Mouse (Mus musculus): Measurements from ENCODE around the gene Rasgef1a. TPM values are rescaled to one million over a fixed set of nuclear protein-coding genes. Genes with fewer than 3 reads are reported as not detected.

Rasgef1a gene
- polyA plus RNA-seq, 1 experiment = 0.30 TPM

GRCm38 (mm10) chr6:118078751-118079150, 67.5 kb downstream of the Rasgef1a start:
- Histone ChIP-seq H3K4me1 (peaks cover 42% of the 10 kb centered on the region), H3K27me3 (replicated peaks) (peaks cover 86% of the 10 kb centered on the region)

DNA sequence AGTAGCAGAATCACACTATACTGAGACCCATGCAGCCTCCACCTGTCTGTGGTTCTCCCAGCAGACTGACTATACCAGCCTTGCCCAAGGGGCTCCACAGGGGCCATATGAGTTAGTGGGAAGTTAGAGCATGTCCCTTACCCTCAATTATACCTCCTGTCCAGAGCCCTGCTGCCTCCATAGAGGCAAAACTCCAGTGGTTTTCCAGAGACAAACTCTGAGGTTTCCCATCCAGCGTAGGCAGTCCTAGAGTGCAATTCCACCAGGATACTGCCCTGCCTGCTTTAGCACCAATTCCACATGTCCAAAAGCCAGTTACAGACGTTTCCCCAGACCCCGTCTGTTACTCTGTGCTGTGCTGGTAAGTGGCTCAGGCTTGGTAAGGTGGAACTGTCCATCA, 68.1 kb downstream of the Rasgef1a start:
- H3K36me3 ChIP-seq (replicated peaks; ENCODE audit: low read length) = no peaks in the 10 kb centered on the region
- no peak overlapping the region for H3K4me3 ChIP-seq (replicated peaks)
- H3K9me3 ChIP-seq = no peaks in the 10 kb centered on the region
- peaks cover 84% of the 10 kb centered on the region for H3K27me3 ChIP-seq (replicated peaks)
- no peak for TF ChIP-seq FLI1 (IDR thresholded peaks at IDR 0.05; ENCODE audit: low read length)
- TF ChIP-seq GATA1 (IDR thresholded peaks at IDR 0.05; ENCODE audit: borderline replicate concordance, low read length) = no peak
- peaks cover 39% of the 10 kb centered on the region for H3K4me1 ChIP-seq

More at GRCm38 (mm10) chr6:118078751-118079150, 67.5 kb downstream of the Rasgef1a start:
- H3K9me3 ChIP-seq = no peaks in the 10 kb centered on the region
- H3K36me3 ChIP-seq (replicated peaks; ENCODE audit: low read length) = no peaks in the 10 kb centered on the region
- TF ChIP-seq FLI1 (IDR thresholded peaks at IDR 0.05; ENCODE audit: low read length) (no peak), GATA1 (IDR thresholded peaks at IDR 0.05; ENCODE audit: borderline replicate concordance, low read length) (no peak)
- no peak overlapping the region for H3K4me3 ChIP-seq (replicated peaks)

GRCm38 (mm10) chr6:118079762-118080465, 68.7 kb downstream of the Rasgef1a start:
- peaks cover 39% of the 10 kb centered on the region for H3K4me1 ChIP-seq
- H3K9me3 ChIP-seq = no peaks in the 10 kb centered on the region
- no peak overlapping the region for H3K4me3 ChIP-seq (replicated peaks)
- no peaks in the 10 kb centered on the region for H3K36me3 ChIP-seq (replicated peaks; ENCODE audit: low read length)
- TF ChIP-seq GATA1 (IDR thresholded peaks at IDR 0.05; ENCODE audit: borderline replicate concordance, low read length) (no peak), FLI1 (IDR thresholded peaks at IDR 0.05; ENCODE audit: low read length) (no peak)
- peaks cover 84% of the 10 kb centered on the region for H3K27me3 ChIP-seq (replicated peaks)

GRCm38 (mm10) chr6:118080711-118081110, 69.5 kb downstream of the Rasgef1a start:
- TF ChIP-seq FLI1 (IDR thresholded peaks at IDR 0.05; ENCODE audit: low read length) = no peak
- no peak for TF ChIP-seq GATA1 (IDR thresholded peaks at IDR 0.05; ENCODE audit: borderline replicate concordance, low read length)
- Histone ChIP-seq H3K36me3 (replicated peaks; ENCODE audit: low read length) (no peaks in the 10 kb centered on the region), H3K27me3 (replicated peaks) (peaks cover 84% of the 10 kb centered on the region)

GRCm38 (mm10) chr6:118082384-118082783, 71.1 kb downstream of the Rasgef1a start:
- H3K36me3 ChIP-seq (replicated peaks; ENCODE audit: low read length) = no peaks in the 10 kb centered on the region
- TF ChIP-seq FLI1 (IDR thresholded peaks at IDR 0.05; ENCODE audit: low read length) = no peak
- no peak for TF ChIP-seq GATA1 (IDR thresholded peaks at IDR 0.05; ENCODE audit: borderline replicate concordance, low read length)
- no peaks in the 10 kb centered on the region for H3K9me3 ChIP-seq
- H3K4me3 ChIP-seq (replicated peaks) = no peak overlapping the region
- H3K4me1 ChIP-seq = peaks cover 23% of the 10 kb centered on the region
- H3K27me3 ChIP-seq (replicated peaks) = peaks cover 77% of the 10 kb centered on the region

More at GRCm38 (mm10) chr6:118080711-118081110, 69.5 kb downstream of the Rasgef1a start:
- Histone ChIP-seq H3K4me1 (peaks cover 39% of the 10 kb centered on the region), H3K9me3 (no peaks in the 10 kb centered on the region), H3K4me3 (replicated peaks) (no peak overlapping the region)

GRCm38 (mm10) chr6:118083608-118084007, 72.4 kb downstream of the Rasgef1a start:
- peaks cover 73% of the 10 kb centered on the region for H3K27me3 ChIP-seq (replicated peaks)
- H3K36me3 ChIP-seq (replicated peaks; ENCODE audit: low read length) = no peaks in the 10 kb centered on the region
- peaks cover 17% of the 10 kb centered on the region; the same call in 1 of the 2 replicates for H3K4me1 ChIP-seq
- H3K9me3 ChIP-seq = no peaks in the 10 kb centered on the region
- no peak for TF ChIP-seq FLI1 (IDR thresholded peaks at IDR 0.05; ENCODE audit: low read length)
- no peak for TF ChIP-seq GATA1 (IDR thresholded peaks at IDR 0.05; ENCODE audit: borderline replicate concordance, low read length)
- no peak overlapping the region for H3K4me3 ChIP-seq (replicated peaks)

GRCm38 (mm10) chr6:118084596-118084995, 73.4 kb downstream of the Rasgef1a start:
- Histone ChIP-seq H3K27me3 (replicated peaks) (peaks cover 66% of the 10 kb centered on the region), H3K9me3 (no peaks in the 10 kb centered on the region), H3K36me3 (replicated peaks; ENCODE audit: low read length) (no peaks in the 10 kb centered on the region), H3K4me1 (peaks cover 13% of the 10 kb centered on the region; the same call in 1 of the 2 replicates), H3K4me3 (replicated peaks) (no peak overlapping the region)
- TF ChIP-seq GATA1 (IDR thresholded peaks at IDR 0.05; ENCODE audit: borderline replicate concordance, low read length) = no peak
- no peak for TF ChIP-seq FLI1 (IDR thresholded peaks at IDR 0.05; ENCODE audit: low read length)

GRCm38 (mm10) chr6:118087955-118088354, 76.7 kb downstream of the Rasgef1a start:
- Histone ChIP-seq H3K4me1 (peaks cover 6% of the 10 kb centered on the region; the same call in 1 of the 2 replicates), H3K27me3 (replicated peaks) (peaks cover 43% of the 10 kb centered on the region), H3K9me3 (no peaks in the 10 kb centered on the region), H3K4me3 (replicated peaks) (no peak overlapping the region), H3K36me3 (replicated peaks; ENCODE audit: low read length) (no peaks in the 10 kb centered on the region)
- TF ChIP-seq GATA1 (IDR thresholded peaks at IDR 0.05; ENCODE audit: borderline replicate concordance, low read length) = no peak
- no peak for TF ChIP-seq FLI1 (IDR thresholded peaks at IDR 0.05; ENCODE audit: low read length)

- no peak for TF ChIP-seq FLI1 (IDR thresholded peaks at IDR 0.05; ENCODE audit: low read length)
- TF ChIP-seq GATA1 (IDR thresholded peaks at IDR 0.05; ENCODE audit: borderline replicate concordance, low read length) = no peak
- Histone ChIP-seq H3K36me3 (replicated peaks; ENCODE audit: low read length) (no peaks in the 10 kb centered on the region), H3K4me3 (replicated peaks) (no peak overlapping the region), H3K9me3 (no peaks in the 10 kb centered on the region), H3K27me3 (replicated peaks) (peaks cover 38% of the 10 kb centered on the region), H3K4me1 (peaks cover 6% of the 10 kb centered on the region; the same call in 1 of the 2 replicates)
Observed at GRCm38 (mm10) chr6:118088750-118089440, 77.7 kb downstream of the Rasgef1a start.

- Histone ChIP-seq H3K36me3 (replicated peaks; ENCODE audit: low read length) (no peaks in the 10 kb centered on the region), H3K4me3 (replicated peaks) (no peak overlapping the region), H3K9me3 (peaks cover 8% of the 10 kb centered on the region), H3K27me3 (replicated peaks) (peaks cover 27% of the 10 kb centered on the region), H3K4me1 (peaks cover 6% of the 10 kb centered on the region; the same call in 1 of the 2 replicates)
- TF ChIP-seq FLI1 (IDR thresholded peaks at IDR 0.05; ENCODE audit: low read length) = no peak
- no peak for TF ChIP-seq GATA1 (IDR thresholded peaks at IDR 0.05; ENCODE audit: borderline replicate concordance, low read length)
Observed at GRCm38 (mm10) chr6:118090827-118091226, 79.6 kb downstream of the Rasgef1a start.
